Mouse (Mus musculus) cerebellum, adult 11 months (tissue): ENCODE data around the gene Ucn2.

Source experiments
- DNase-seq: peaks from one replicate; pipeline ENCODE4 v3.0.0; 2022

Gene Ucn2

GRCm38 (mm10) chr9:108985710-108986109, at the start of gene Ucn2:
Ucn2 (plus strand) TSS chr9:108986010.
- no peak for DNase-seq

GRCm38 (mm10) chr9:108936418-108937364, 49.1 kb upstream of the Ucn2 start, which contains the start of gene Uqcrc1:
Uqcrc1 (plus strand) TSS chr9:108936633.
- peak; percentile 97 for DNase-seq

- DNase-seq = no peak
Observed at GRCm38 (mm10) chr9:108945111-108945510, 40.7 kb upstream of the Ucn2 start.

- DNase-seq = no peak
Observed at GRCm38 (mm10) chr9:108945608-108946007, 40.2 kb upstream of the Ucn2 start.

GRCm38 (mm10) chr9:108949231-108949966, 36.4 kb upstream of the Ucn2 start:
- DNase-seq = peak; percentile 43

GRCm38 (mm10) chr9:108949967-108950728, 35.7 kb upstream of the Ucn2 start:
- DNase-seq = no peak

GRCm38 (mm10) chr9:108953081-108953636, 32.7 kb upstream of the Ucn2 start, which contains the start of gene Col7a1:
Col7a1 (plus strand) TSS chr9:108953586.
- DNase-seq = no peak

GRCm38 (mm10) chr9:108955241-108955640, 30.6 kb upstream of the Ucn2 start:
- DNase-seq = no peak

GRCm38 (mm10) chr9:108955846-108956245, 30.0 kb upstream of the Ucn2 start:
- DNase-seq = no peak

- DNase-seq = no peak
Observed at GRCm38 (mm10) chr9:108963577-108963976, 22.2 kb upstream of the Ucn2 start.

GRCm38 (mm10) chr9:108964338-108964737, 21.5 kb upstream of the Ucn2 start:
- DNase-seq = no peak

GRCm38 (mm10) chr9:108970623-108971022, 15.2 kb upstream of the Ucn2 start:
- DNase-seq = no peak

- no peak for DNase-seq
Observed at GRCm38 (mm10) chr9:108976483-108976882, 9.3 kb upstream of the Ucn2 start.

- no peak for DNase-seq
Observed at GRCm38 (mm10) chr9:108977966-108978365, 7.8 kb upstream of the Ucn2 start.

GRCm38 (mm10) chr9:108982498-108982897, 3.3 kb upstream of the Ucn2 start:
- no peak for DNase-seq

- DNase-seq = no peak
Observed at GRCm38 (mm10) chr9:108983209-108983608, 2.6 kb upstream of the Ucn2 start.

- DNase-seq = no peak
Observed at GRCm38 (mm10) chr9:108987704-108988350, 2.0 kb downstream of the Ucn2 start.

GRCm38 (mm10) chr9:108989802-108990461, 4.1 kb downstream of the Ucn2 start:
- no peak for DNase-seq

GRCm38 (mm10) chr9:108990462-108990820, 4.6 kb downstream of the Ucn2 start:
- DNase-seq = peak; percentile 30

- DNase-seq = peak; percentile 91
Observed at GRCm38 (mm10) chr9:108991428-108992084, 5.7 kb downstream of the Ucn2 start, which contains the start of gene Pfkfb4. Pfkfb4 (plus strand) TSS chr9:108991778.

- DNase-seq = no peak
Observed at GRCm38 (mm10) chr9:108992085-108992469, 6.3 kb downstream of the Ucn2 start.
